Mouse (Mus musculus) retina, postnatal 7 days (tissue): ENCODE measurements at regions not wholly inside any gene's neighbourhood (a gene's known extent, or its start where the extent isn't known, plus 50 kb on each side); places are given as distances from the start of the nearest gene placed in this dataset.

Experiments used
- DNase-seq: peaks from one replicate; pipeline ENCODE4 v3.0.0-alpha.2; 2012; ENCODE audit warnings: low read depth, low spot score

GRCm38 (mm10) chr11:18715851-18716126 is 303.0 kb downstream of the Meis1 start:
- no peak for DNase-seq

- DNase-seq: no peak
Measured at GRCm38 (mm10) chr11:18715050-18715850, 303.5 kb downstream of the Meis1 start.

DNA sequence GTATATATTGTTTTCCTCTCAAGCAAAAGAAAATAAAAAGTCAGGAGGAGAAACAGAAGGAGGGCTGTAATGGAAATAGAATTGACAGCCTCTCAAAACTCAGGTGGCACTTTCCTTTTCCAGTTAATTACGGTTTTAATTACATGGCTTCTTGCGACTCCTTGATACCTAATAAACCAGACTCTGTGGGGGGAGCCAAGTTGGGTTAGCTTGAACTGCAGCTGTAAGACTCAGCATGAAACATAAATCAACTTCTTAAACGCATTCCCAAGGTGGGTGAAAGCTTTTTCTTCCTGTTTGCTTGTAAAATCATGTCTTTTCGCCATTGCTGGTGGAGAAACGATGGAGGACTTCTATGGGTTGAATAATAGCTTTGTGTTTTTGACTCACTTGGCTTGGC is 304.4 kb downstream of the Meis1 start:
- no peak for DNase-seq

GRCm38 (mm10) chr11:18712642-18713053 is 306.1 kb downstream of the Meis1 start:
- no peak for DNase-seq

GRCm38 (mm10) chr11:18709628-18710027 is 309.2 kb downstream of the Meis1 start:
- DNase-seq: no peak

DNA sequence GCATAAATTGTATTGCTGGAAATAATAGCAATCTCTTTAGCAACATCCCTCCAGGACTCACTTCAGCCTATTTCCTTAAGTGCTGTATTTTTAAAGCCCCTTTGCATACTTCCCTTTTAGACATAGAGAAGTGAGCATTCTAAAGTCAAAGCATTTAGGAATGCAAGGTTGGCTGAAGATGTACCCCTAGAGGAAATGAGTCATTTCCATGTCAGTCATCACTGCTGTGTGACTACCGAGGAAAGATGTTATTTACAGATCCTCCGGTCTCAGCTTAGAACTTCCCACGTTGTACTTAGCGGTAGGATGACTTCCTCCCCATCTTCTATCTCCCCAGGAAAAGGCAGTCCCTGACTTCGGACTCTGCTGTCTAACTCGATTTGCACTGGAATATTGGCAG is 337.2 kb downstream of the Meis1 start:
- DNase-seq: no peak

DNA sequence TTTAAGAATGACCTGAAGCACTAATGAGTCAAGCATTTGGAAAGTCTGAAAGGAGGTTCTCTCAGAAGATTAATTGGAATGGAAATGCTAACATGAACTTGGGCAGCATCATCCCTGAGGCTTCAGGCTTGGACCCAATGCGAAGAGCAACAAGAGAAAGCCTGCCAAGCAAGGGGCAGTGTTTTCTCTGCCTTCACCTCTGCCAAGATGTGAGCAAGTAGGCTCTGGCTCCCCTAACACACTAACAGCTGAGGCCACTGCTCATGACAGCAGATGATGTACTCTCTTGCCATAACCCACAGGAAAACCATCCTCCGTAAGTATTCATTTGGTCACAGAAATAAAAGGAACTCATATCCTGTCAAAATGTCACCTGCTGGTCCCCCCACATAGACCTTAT is 341.9 kb downstream of the Meis1 start:
- no peak for DNase-seq

DNA sequence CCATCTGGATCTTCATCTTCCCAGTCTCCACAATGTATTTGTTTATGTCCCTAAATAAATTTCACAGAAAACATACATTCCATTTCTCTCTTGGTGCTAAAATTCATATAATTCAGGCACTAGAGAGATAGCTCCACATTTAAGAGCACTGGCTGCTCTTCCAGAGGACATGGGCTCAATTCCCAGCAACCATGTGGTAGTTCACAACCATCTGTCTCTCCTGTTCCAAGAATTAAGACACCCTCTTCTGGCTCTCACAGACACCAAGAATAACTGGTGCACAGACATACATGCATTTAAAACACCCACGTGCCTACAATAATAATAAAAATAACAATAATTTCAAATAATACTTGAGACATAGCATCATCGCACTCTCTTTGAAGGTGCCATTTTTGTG is 347.8 kb downstream of the Meis1 start:
- DNase-seq: no peak

DNA sequence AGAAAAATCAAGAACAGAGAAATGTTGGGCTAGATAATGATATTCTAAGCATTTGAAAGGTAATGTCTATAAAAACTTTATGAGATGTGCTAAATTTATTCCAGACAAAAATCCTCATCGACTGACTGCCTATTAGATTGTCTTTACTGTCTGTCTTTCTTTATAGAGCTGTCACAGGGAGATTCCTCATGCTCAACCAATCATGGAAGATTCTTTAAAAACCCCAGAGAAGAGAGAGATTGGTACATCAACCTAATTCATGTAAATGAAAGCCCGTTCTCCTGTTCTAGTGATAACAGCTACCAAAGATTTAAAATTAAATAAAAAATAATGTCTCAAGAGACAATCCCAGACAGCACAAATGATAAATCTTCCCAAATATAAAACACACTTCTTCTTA is 349.5 kb downstream of the Meis1 start:
- no peak for DNase-seq

- DNase-seq: no peak
Measured at GRCm38 (mm10) chr11:18656358-18656757, 362.4 kb downstream of the Meis1 start.

GRCm38 (mm10) chr11:18631975-18632773 is 386.6 kb downstream of the Meis1 start:
- no peak for DNase-seq

GRCm38 (mm10) chr11:18631570-18631969 is 387.2 kb downstream of the Meis1 start:
- DNase-seq: no peak

DNA sequence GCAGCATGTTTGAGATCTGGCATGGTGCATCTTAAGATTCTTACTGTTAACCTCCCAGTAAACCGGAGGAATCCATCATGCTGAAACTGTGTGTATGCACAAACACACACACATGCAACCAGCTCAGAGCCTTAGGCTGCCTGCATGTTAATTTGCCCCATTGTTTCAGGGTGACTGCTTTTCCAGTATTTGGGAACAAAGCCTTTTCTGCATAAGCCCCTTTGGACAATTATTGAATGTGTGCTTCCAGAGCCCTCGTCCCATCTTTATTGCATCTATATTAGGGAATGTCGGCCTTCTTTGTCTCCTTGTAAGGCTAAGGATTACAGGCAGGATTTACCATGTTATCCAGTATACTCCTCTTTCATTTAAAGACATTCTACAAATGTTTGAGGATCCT is 397.0 kb downstream of the Meis1 start:
- no peak for DNase-seq

GRCm38 (mm10) chr11:18604836-18605235 is 413.9 kb downstream of the Meis1 start:
- no peak for DNase-seq

GRCm38 (mm10) chr11:18601568-18602182 is 417.1 kb downstream of the Meis1 start:
- no peak for DNase-seq

DNA sequence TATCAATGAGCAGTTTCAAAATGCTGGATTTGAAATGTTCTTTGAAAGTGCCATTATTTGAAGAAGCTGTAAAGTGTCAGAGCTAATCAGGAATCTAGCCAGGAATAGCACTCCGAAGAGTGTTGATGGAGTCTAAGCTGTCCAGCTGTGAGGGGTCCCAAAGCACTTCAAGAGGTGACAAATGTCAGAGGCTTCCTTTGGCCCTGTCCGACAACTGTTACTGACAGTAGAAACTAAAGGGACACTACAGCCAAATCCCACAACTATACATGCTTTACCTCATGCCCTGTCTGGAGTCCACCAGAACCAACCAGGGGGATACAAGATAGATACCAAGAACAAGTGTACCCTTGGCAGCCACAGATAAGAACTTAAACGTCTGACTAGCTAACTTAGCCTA is 420.4 kb downstream of the Meis1 start:
- no peak for DNase-seq

DNA sequence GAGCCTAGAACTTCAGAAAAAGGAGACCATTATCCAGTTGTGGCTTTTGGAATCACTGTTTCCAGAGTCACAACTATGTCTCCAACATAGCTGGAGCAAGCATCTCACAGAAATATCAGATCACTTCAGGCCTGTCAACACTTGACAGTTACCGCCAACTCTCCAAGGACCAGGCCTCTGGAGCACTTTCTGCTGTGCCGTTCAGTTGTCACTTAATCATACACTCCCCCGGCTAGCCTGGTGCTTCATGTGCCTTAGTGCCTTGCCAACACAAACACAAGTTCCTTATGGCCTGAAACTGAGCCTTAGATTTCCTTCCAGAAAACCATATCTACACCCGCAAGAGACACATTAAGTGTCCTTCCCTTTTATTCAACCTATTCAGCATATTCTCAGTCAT is 421.8 kb downstream of the Meis1 start:
- DNase-seq: no peak

DNA sequence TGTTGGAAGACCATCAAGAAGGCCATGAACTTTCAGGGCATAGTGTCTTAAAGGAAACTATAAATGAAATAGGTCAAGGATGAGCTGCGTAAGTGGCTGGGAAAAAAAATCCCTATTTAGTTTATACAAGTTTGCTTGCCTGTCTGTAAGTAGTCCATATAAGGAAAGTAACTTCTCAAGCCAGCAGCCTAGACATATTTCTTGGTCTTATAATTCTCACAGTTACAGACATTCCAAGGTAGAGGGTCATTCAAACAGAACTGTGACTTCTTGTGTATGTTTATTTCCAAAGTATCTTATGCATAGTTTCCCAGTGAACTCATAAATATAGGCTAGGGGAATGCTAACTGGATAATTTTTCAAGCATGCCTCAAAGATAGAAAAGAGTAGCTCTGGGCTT is 428.3 kb downstream of the Meis1 start:
- no peak for DNase-seq

GRCm38 (mm10) chr11:18586468-18586867 is 432.3 kb downstream of the Meis1 start:
- DNase-seq: no peak

DNA sequence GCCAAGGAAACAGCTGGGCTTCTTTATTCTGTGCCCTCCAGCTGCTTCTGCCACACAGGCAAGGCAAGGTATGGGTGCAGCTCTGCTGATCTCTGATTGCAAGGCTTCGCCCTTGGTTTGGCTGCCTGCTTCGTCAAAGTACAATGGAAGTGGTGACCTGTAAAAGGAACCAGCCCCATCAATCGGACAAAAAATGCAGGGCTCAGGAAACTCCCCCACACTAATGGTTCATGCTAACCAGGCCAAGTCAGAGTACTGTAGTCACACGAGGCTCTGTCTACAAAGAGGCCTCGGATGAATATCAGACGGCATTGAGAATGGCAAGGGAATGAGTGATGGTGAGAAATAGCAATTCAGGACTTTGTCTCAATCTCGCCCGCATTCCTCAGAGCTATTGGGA is 433.8 kb downstream of the Meis1 start:
- no peak for DNase-seq

DNA sequence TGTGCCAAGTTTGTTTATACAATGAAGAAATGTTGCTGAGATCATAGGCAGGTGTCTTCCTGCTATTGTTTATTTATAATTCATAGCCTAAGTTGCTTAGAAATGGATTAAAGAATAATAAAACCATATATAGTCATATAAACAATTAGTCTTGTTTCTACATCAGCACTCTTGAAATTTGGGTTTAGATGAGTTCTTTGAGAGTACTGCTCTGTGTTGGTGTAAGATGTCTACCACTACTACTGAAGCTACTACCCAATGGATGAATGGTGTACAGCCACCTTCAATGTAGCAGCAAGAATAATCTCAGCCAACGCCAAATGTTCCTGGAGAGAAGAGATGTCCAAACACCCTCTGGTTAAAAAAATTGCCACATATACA is 436.0 kb downstream of the Meis1 start:
- DNase-seq: no peak

- DNase-seq: no peak
Measured at GRCm38 (mm10) chr11:18581997-18582780, 436.6 kb downstream of the Meis1 start.
